Mouse (Mus musculus): ENCODE data around the gene Fjx1.

DNA sequence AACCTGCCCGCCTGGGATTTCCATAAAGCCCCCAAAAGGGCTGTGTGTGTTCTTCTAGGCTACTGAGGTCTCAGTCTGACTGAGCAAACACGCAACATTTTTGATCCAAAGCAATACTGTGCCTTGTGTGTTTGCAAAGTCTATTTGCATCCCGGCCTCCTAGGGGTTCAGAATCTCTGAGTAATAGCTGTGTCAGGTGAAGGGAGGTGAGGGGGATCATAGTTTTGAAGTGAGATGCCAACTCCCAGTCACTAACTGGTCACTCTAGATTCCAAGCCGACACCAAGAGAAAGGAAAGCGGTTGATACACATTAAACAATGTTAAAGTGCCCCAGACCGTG lies 51.0 kb downstream of the Fjx1 start:
- TF ChIP-seq ZNF384 (IDR thresholded peaks at IDR 0.05; ENCODE audit: low read depth, low read length) (no peak), ZC3H11A (IDR thresholded peaks at IDR 0.05; ENCODE audit: borderline replicate concordance, low read depth, low read length) (no peak), MAFK (IDR thresholded peaks at IDR 0.05; ENCODE audit: insufficient read depth, low read depth, low read length) (no peak), CHD2 (IDR thresholded peaks at IDR 0.05; ENCODE audit: low read depth, low read length) (no peak)
